Mouse (Mus musculus) cerebellum, adult 11-12 months (tissue): ENCODE results near the gene C2cd5.

Experiments
- DNase-seq: peaks from one replicate; pipeline ENCODE4 v3.0.0; 2022

C2cd5 gene

GRCm38 (mm10) chr6:143070736-143071135, 29.2 kb downstream of the C2cd5 start:
- no peak for DNase-seq

- no peak for DNase-seq
Measured at GRCm38 (mm10) chr6:143070019-143070418, 29.9 kb downstream of the C2cd5 start.

GRCm38 (mm10) chr6:143069606-143070005, 30.3 kb downstream of the C2cd5 start:
- DNase-seq, result no peak

DNA sequence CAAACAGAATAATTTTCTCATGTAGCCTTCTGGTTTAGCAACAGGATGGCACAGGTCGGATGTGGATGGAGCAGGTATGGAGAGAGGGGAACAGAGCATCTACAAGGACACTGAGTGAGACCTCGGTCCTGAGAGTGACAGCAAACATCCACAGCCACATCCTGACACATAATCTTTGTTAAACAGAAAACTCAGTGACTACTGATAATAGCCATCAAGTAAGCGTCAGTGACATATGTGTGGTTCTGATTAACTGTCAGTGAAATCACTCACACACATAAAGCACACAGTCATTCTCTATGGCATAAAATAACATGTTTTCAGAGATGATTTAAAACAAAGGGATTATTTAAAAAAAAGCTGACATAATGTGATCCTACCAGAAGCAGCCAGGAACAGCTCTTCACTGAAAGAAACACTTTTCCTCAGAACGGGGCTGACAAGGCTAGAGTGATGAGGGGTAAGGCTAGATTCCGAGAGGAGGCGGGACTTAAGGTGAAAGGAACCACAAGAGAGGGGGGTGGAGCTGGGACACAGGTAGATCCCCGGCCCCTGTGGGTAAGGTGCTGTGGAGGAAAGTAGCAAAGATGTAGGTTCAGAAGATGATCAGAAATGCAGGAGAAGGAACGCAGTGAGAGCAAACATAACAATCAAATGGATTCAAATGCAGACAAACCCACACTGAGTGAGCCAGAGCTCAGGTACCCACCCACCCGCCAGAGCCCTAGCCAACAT, 31.6 kb downstream of the C2cd5 start:
- no peak for DNase-seq

DNA sequence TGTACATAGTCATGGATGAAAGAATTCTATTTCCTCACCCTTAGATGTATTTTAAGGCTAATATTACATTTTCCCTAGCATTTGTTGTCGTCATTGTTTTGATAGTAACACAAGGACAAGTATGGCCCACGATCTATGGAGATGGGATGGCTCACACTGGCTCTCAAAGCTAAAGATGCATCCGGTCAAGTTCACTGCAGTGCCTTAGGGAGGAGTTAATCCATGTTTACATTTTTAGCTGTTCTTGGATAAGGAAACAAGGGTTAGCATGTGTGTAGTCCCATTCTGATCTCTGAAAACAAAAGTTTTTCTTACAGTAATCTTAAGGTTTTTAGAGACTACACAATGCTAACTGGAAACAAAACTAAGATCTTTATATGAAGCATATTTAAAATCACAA, 32.3 kb downstream of the C2cd5 start:
- no peak for DNase-seq

- DNase-seq, result no peak
Measured at GRCm38 (mm10) chr6:143066859-143067258, 33.1 kb downstream of the C2cd5 start.

DNA sequence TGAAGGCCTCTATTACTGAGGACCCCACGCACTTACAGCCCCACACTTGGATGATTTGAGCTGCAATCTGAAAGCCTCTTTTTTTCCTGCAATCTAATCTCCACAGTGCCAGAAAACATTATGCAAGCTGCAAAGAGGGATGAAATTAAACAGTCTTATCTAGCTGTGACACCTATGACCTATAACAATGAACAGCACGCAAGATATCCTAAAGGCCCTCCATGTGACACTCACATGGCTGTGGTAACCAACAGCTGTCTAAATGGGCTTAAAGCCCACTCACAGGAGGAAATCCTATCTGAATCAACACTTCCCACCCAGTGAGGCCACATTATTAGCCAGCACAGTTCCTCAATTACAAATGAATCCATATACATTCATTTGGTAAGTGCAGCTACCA, 35.9 kb downstream of the C2cd5 start:
- DNase-seq, result no peak

DNA sequence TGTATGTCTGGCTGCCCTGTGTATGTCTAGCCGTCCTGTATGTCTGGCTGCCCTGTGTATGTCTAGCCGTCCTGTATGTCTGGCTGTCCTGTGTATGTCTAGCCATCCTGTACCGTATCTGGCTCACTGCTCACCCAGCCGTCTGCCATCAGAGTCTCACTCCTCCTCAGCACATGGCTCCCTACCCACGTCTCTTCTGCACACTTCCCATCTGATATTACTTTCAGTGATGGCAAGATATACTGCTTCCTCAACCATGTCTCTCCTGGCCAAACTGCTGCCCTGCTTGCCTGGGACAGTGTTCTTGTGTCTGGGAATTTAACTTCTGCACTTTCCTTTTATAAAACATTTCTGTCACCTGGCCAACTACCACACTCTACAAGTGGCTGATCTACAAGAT, 42.3 kb downstream of the C2cd5 start:
- no peak for DNase-seq

- no peak for DNase-seq
Measured at GRCm38 (mm10) chr6:143051566-143051965, 48.4 kb downstream of the C2cd5 start.

DNA sequence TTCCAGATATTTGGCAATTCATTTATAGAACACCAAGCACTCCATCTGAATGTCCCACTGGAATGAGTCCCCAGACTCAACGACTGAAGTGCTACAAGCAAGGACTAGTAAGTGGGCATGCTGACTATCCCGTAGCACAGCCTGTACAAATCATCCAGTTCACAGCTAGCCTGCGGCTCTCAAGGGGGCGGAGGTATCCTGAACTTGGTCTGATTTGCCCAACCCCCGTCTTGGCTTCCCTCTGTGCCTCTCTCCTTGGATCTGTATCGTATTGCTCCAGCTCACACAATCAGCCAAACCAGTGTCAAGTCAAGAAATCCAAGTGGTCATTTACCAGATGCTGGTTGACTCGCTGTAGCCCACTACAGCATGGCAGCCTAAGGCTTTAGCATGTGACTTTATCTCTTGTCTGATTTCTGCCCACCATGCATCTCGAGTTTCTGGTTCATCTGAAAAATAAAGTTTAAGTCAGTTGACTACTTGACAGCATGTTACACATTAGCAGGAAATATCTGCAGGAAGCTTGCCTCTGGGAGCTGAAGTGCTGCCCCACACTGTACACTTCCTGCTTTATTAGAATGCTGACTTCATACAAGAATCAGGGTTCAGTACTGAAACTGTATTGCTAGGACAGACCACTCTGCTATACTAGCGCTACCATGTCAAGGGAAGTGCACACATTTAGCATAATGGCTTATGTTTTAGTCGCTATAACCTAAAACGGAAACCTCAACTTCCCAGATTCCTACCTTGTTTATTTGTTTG, 50.0 kb downstream of the C2cd5 start:
- no peak for DNase-seq

- no peak for DNase-seq
Measured at GRCm38 (mm10) chr6:143049117-143049516, 50.8 kb downstream of the C2cd5 start.

- DNase-seq, result no peak
Measured at GRCm38 (mm10) chr6:143047538-143048258, 52.2 kb downstream of the C2cd5 start.

- DNase-seq, result no peak
Measured at GRCm38 (mm10) chr6:143041578-143041977, 58.4 kb downstream of the C2cd5 start.

DNA sequence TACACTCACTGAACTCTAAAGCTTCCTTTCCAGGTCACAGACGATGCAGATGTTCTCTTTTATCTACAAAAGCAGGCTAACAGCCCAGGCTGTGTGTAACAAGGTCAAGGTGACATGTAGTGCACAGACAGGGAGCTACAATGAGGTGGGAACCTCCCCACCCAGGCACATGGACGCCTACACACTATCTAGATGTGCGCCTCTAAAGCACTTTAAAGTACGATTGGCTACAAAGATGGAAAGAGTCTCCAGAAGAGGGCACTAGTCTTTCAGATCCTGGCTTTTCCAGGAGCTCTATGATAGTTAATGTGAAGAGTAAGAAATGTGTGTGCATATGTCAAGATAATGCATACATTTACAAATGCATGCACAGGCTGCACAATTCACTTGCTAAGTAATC, 64.7 kb downstream of the C2cd5 start:
- DNase-seq, result no peak

DNA sequence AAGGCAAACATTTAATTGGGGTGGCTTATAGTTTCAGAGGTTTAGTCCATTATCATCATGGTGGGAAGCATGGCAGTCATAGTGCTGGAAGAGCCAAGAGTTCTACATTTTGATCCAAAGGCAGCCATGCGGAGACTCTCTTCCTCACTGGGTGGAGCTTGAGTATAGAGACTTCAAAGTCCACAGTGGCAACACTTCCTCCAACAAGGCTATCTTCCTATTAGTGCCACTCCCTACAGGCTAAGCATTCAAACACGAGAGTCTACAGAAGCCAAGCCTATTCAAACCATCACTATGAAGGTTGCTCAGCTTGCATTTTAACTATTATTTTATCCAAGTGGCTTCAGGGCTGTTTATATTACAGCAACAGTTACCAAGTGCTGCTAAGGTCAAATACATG, 65.4 kb downstream of the C2cd5 start:
- no peak for DNase-seq

DNA sequence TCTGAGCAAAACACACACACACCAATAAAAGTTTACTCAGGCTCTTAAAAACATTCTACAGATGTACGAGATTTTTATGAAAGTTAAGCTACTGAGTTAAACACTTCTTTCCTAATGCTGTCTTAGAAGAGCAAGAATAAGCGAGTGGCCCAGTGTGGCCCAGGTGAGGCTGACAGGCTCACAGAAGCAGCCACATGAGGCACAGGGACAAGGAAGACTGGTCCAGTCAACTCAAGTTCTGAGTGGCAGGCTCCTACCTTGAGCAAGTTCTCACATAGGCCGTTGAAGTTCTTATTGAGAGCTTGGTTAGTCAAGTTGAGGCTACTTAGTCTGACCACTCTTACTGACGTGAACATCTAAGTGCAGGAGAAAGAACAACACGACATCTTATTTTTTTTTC, 69.4 kb downstream of the C2cd5 start:
- DNase-seq, result no peak

DNA sequence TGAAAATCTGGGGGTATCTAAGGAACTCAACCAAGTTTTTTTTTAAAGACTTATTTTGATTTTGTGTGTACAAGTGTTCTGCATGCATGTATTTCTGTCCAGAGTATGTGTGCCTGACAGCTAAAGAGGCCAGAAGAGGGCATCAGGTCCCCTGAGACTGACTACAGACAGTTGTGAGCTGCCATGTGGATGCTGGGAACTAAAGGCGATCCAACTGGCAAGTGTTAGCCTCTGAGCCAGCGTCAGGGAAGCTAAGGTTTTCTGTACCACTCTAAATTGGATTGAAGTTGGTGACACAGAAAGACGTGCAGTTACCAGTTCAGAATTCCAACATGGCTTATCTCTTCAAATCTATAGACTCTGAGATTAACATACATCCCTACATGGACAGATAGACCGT, 72.0 kb downstream of the C2cd5 start:
- no peak for DNase-seq

- no peak for DNase-seq
Measured at GRCm38 (mm10) chr6:143027402-143027801, 72.5 kb downstream of the C2cd5 start.

- no peak for DNase-seq
Measured at GRCm38 (mm10) chr6:143023691-143024090, 76.2 kb downstream of the C2cd5 start.

DNA sequence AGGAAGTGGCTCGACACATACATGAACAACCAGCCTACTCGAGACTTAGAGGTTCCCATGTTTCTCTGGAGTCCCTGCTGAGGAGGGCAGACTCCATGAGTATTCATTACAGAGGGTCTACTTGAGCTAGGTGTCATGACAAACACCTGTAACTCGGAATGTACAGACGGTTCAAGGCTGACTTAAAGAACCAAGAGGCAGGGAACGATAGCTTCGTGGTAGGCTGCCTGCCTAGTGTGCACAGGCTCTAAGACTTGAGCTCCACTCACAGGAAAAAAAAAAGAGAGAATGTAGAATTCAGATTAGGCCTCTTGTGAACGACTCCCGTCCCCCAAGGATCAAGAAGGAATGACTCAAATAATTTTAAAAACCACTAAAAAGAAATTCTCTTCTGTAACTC, 78.2 kb downstream of the C2cd5 start:
- no peak for DNase-seq

GRCm38 (mm10) chr6:143020647-143021046, 79.3 kb downstream of the C2cd5 start:
- DNase-seq, result no peak

DNA sequence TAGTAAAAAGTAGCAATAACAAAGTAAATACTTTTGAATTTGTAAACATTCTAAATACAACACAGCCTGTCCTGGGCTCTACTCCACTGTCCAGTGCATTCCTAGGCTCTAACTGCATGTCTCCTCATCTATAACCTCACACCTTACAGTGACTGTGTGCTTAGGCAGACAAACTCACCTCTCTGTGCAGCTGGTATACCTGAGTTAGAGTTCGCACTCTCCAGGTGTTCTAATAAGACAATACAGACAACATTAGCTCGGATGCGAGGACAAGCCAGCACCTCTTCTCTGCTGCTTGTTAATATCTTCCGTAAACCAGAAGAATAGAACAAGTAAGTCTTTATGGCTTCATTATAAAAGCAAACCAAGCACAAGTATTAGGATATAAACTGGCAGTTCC, 79.8 kb downstream of the C2cd5 start:
- no peak for DNase-seq

DNA sequence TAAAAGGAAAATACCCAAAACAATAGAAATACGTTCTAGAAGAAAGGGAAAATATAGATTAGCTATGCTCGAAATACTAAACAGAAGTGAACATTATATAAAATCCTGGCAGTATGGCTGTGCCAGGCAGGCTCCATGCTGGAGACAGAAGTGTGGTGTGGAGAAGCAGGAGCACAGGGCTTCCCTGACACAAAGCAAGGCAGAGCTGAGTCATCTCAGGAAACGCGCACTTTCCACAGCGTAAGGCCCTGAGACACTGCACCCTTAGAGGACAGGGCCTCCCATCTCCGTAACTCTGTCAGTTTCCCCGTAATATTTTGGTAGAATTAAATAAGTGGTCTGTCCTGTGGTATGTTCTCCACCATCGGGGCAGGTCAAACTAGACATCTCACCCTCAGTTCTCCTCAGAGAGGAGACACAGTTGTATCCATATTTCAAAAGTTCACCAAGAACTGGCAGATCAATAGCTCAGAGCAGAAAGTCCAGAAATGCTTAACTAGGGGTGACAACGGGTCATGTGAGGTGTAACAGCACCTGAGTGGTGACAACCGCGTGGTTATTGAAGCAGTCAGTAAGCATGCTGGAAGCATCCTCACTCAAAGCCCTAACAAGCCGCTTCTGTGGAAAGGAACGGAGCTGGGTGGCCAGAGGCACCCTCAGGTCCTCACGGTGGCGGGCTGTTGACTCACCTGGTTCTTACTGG, 87.3 kb downstream of the C2cd5 start:
- DNase-seq, result no peak
